Mouse (Mus musculus) adrenal gland, postnatal 4 days (tissue): ENCODE measurements around the gene Pan3. TPM values are rescaled to one million over a fixed set of nuclear protein-coding genes. Genes with fewer than 3 reads are reported as not detected.

Source experiments
- total RNA-seq, 2 experiments: library from RNA; stranded (reverse); gene quantifications; 2 replicates each; pipeline ENCODE4 v1.2.3; 2021

The Pan3 gene
- total RNA-seq, 2 experiments from 2014 or later, result 149 to 151 TPM

Other genes with a start within 250 kb of the Pan3 start
- gene Gsx1, start 241.5 kb upstream of the Pan3 start, total RNA-seq, result not detected
- gene Pdx1, start 160.2 kb upstream of the Pan3 start, total RNA-seq, result 1 to 10 TPM in 1 of 2 experiments, not detected in 1; 1.8 TPM
- gene Cdx2, start 122.9 kb upstream of the Pan3 start, total RNA-seq, result not detected
- gene Urad, start 107.7 kb upstream of the Pan3 start, total RNA-seq, result 1 to 10 TPM; 1.1 to 7.2 TPM
- gene Flt3, start 29.7 kb upstream of the Pan3 start, total RNA-seq, result under 1 TPM; 0.20 to 0.31 TPM